8 mouse cellular contexts compared by ENCODE assay signal in the genomic region with DNA sequence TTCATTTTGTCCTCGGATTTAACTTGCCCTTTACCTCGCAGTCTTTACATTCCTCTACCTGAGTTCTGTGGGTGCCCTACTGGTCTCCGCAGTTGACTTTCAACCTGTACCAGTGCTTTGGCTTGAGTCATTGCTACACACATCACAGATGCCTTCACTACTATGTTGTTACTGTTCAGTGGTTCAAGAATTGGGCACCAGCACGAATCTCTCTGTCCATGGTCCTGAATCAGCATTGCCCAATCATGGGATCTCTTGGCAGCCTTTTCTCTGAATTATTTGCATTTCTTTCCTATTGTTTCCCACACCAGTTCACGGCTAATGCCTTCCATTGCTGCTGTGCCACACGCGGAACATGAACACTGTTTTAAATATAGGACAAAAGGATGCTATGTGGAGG. TPM values are rescaled to one million over a fixed set of nuclear protein-coding genes. Genes with fewer than 3 reads are reported as not detected.
DNase-seq lines count a peak whose midpoint lies in the region; ATAC-seq and TF ChIP-seq lines count a peak whose summit lies in the region.

No protein-coding gene starts in this region.

- H3K9ac ChIP-seq in CH12.LX (ENCODE audit: insufficient read depth, low read depth): no peak overlapping the region
- H3K9ac ChIP-seq in neural tube, embryonic 11.5 days (ENCODE audit: low read length): no peak overlapping the region

- no peak overlapping the region for H3K4me3 ChIP-seq in CH12.LX (replicated peaks in 1 of 3; ENCODE audit: low read depth in 2 of 3, low read length in 2 of 3, poor library complexity in 1 of 3)
- no peak overlapping the region for H3K4me3 ChIP-seq in neural tube, embryonic 11.5 days (ENCODE audit: low read depth, low read length)
- H3K4me3 ChIP-seq in cerebellum, adult 2 months (replicated peaks; ENCODE audit: insufficient read depth, low read depth, low read length): no peak overlapping the region

- TF ChIP-seq EP300 in CH12.LX (IDR thresholded peaks at IDR 0.05; ENCODE audit: low read length): no peak

- no peak overlapping the region for H3K4me2 ChIP-seq in CH12.LX (ENCODE audit: insufficient read depth, low read depth, poor library complexity, severe bottlenecking)
- H3K4me2 ChIP-seq in neural tube, embryonic 11.5 days (ENCODE audit: low read depth): no peak overlapping the region

- intact Hi-C loops in gastrocnemius, postnatal 36 days (cut with DNase I): no loop called here

- TF ChIP-seq CTCF in CH12.LX (conservative IDR thresholded peaks at IDR 0.05 in 1 of 2, IDR thresholded peaks at IDR 0.05 in 1 of 2; ENCODE audit: low read depth in 2 of 2, low read length in 2 of 2): no peak
- no peak for TF ChIP-seq CTCF in cerebellum, adult 2 months (IDR thresholded peaks at IDR 0.05; ENCODE audit: borderline replicate concordance, insufficient read depth, low read depth, low read length)

- in situ Hi-C loops in CH12.LX (cut with MboI; ENCODE audit: low pct_ligation_motif_present, low pct_unique_long_range_greater_than_20kb, low sequenced_read_pairs): no loop called here

- H3K79me2 ChIP-seq in CH12.LX (replicated peaks; ENCODE audit: control insufficient read depth, extremely low read depth, insufficient read depth, poor library complexity, severe bottlenecking): no peaks in the 10 kb centered on the region

- no peaks in the 10 kb centered on the region for H3K36me3 ChIP-seq in CH12.LX (replicated peaks in 1 of 2; ENCODE audit: control insufficient read depth in 1 of 2, insufficient read depth in 1 of 2, low read length in 1 of 2)
- no peaks in the 10 kb centered on the region for H3K36me3 ChIP-seq in neural tube, embryonic 11.5 days (ENCODE audit: control insufficient read depth, insufficient read depth, low read length)

- dilution Hi-C loops in CH12.LX (cut with MboI; ENCODE audit: extremely low pct_ligation_motif_present, extremely low pct_unique_long_range_greater_than_20kb, low sequenced_read_pairs): no loop called here

- no peak overlapping the region for H3K27ac ChIP-seq in CH12.LX (ENCODE audit: insufficient read depth, low read depth)
- no peak overlapping the region for H3K27ac ChIP-seq in neural tube, embryonic 11.5 days (ENCODE audit: low read depth, low read length)
- H3K27ac ChIP-seq in cerebellum, adult 2 months (ENCODE audit: insufficient read depth, low read length): no peak overlapping the region

- no peaks in the 10 kb centered on the region for H3K27me3 ChIP-seq in CH12.LX (replicated peaks)
- no peaks in the 10 kb centered on the region for H3K27me3 ChIP-seq in neural tube, embryonic 11.5 days (ENCODE audit: control insufficient read depth, insufficient read depth, low read length)
- no peaks in the 10 kb centered on the region for H3K27me3 ChIP-seq in cerebellum, adult 2 months (ENCODE audit: control insufficient read depth, insufficient read depth, low read length)

- no peak for TF ChIP-seq POLR2A in CH12.LX (IDR thresholded peaks at IDR 0.05; ENCODE audit: low read depth, low read length)
- TF ChIP-seq POLR2A in cerebellum, adult 2 months (IDR thresholded peaks at IDR 0.05; ENCODE audit: borderline replicate concordance, insufficient read depth, low read length): no peak

- TF ChIP-seq RAD21 in CH12.LX (IDR thresholded peaks at IDR 0.05; ENCODE audit: low read depth, low read length): no peak

- WGBS in neural tube, embryonic 11.5 days: 51% methylated on average over 7 of the region's 7 CpGs
- 32% methylated on average over 7 of the region's 7 CpGs for WGBS in cerebellum, adult 2 months

- no peak for ATAC-seq in neural tube, embryonic 11.5 days (ENCODE audit: insufficient read depth, low FRiP score, low TSS enrichment)

- H3K9me3 ChIP-seq in CH12.LX (replicated peaks; ENCODE audit: low read length): peaks cover 6% of the 10 kb centered on the region
- no peaks in the 10 kb centered on the region for H3K9me3 ChIP-seq in neural tube, embryonic 11.5 days (ENCODE audit: control insufficient read depth, low read length)

- no peaks in the 10 kb centered on the region for H3K4me1 ChIP-seq in CH12.LX (ENCODE audit: control insufficient read depth in 1 of 2, insufficient read depth in 2 of 2)
- H3K4me1 ChIP-seq in neural tube, embryonic 11.5 days (ENCODE audit: control insufficient read depth, insufficient read depth, low read length): no peaks in the 10 kb centered on the region
- no peaks in the 10 kb centered on the region for H3K4me1 ChIP-seq in cerebellum, adult 2 months (ENCODE audit: control insufficient read depth, insufficient read depth, low read length)

- DNase-seq in gastrocnemius, postnatal 10 days: peak; percentile 14
- no peak for DNase-seq in gastrocnemius, postnatal 36 days
- DNase-seq in CH12.LX (ENCODE audit: extremely low read depth): peak; percentile 56
- peak; percentile 86 for DNase-seq in embryo, embryonic 10.5 days (ENCODE audit: low spot score)
- DNase-seq in kidney, postnatal 36 days: peak; percentile 31 to 65
- peak; percentile 50 for DNase-seq in neural tube, embryonic 11.5 days (ENCODE audit: low spot score)
- DNase-seq in cerebellum, adult 9-11 months: no peak
- DNase-seq in cerebellum, adult 2 months: no peak

TF ChIP-seq in CH12.LX, 34 proteins besides CTCF, POLR2A, EP300 and RAD21:
- TF ChIP-seq POLR2AphosphoS2 (IDR thresholded peaks at IDR 0.05; ENCODE audit: low read depth, low read length) (no peak), MEF2A (IDR thresholded peaks at IDR 0.05; ENCODE audit: borderline replicate concordance, low read depth, low read length) (no peak), UBTF (IDR thresholded peaks at IDR 0.05; ENCODE audit: low read depth, low read length) (no peak), GABPA (IDR thresholded peaks at IDR 0.05; ENCODE audit: insufficient replicate concordance, low read depth, low read length) (no peak)
TF ChIP-seq in CH12.LX: peak in this region for 0.

RNA-seq across cellular contexts. Expression of a gene that starts 30.8 kb away (rescaled TPM):
- 1 to 10 TPM; 5.4 to 6.1 TPM for total RNA-seq in gastrocnemius, postnatal 10 days (2021)
- 1 to 10 TPM; 3.1 to 4.8 TPM for total RNA-seq in gastrocnemius, postnatal 36 days (2021)
- total RNA-seq in CH12.LX (2012; rRNA removed): 8.6 and 11.4 TPM in 2 replicates
- 20.9 and 21.1 TPM in 2 replicates for total RNA-seq in CH12.LX (2014; rRNA removed)
- 6.8 and 10.9 TPM in 2 replicates for polyA plus RNA-seq in CH12.LX (2012; ENCODE audit: insufficient read length, low read depth)
- 23.8 and 25.1 TPM in 2 replicates for polyA plus RNA-seq in neural tube, embryonic 11.5 days (2014; fragmentation: Nextera tagmentation; extraction: Ambion mirVana)
- polyA plus RNA-seq in cerebellum, adult 2 months (2012; rRNA removed): 25.6 and 27.4 TPM in 2 replicates

Comparison
In these comparisons a context has a peak if more than half of its experiments do, and no peak if none do; other contexts are left out.
1. DNase-seq: peak in gastrocnemius, postnatal 10 days (single experiment), CH12.LX (single experiment), embryo, embryonic 10.5 days (single experiment), kidney, postnatal 36 days (2 of 2) and neural tube, embryonic 11.5 days (single experiment); none in gastrocnemius, postnatal 36 days (0 of 2), cerebellum, adult 9-11 months (single experiment) and cerebellum, adult 2 months (0 of 2).